Mouse (Mus musculus) lung, postnatal 0 days (tissue): ENCODE results near the gene Evl.

Experiments
- CTCF ChIP-seq: IDR thresholded peaks from 2 replicates; pipeline ENCODE4 v1.5.1; 2016; ENCODE audit warnings: antibody characterized with exemption, mild to moderate bottlenecking
- EP300 ChIP-seq: IDR thresholded peaks from 2 replicates; pipeline ENCODE4 v1.6.1; 2016; ENCODE audit warnings: antibody characterized with exemption, mild to moderate bottlenecking, control low read depth

DNA sequence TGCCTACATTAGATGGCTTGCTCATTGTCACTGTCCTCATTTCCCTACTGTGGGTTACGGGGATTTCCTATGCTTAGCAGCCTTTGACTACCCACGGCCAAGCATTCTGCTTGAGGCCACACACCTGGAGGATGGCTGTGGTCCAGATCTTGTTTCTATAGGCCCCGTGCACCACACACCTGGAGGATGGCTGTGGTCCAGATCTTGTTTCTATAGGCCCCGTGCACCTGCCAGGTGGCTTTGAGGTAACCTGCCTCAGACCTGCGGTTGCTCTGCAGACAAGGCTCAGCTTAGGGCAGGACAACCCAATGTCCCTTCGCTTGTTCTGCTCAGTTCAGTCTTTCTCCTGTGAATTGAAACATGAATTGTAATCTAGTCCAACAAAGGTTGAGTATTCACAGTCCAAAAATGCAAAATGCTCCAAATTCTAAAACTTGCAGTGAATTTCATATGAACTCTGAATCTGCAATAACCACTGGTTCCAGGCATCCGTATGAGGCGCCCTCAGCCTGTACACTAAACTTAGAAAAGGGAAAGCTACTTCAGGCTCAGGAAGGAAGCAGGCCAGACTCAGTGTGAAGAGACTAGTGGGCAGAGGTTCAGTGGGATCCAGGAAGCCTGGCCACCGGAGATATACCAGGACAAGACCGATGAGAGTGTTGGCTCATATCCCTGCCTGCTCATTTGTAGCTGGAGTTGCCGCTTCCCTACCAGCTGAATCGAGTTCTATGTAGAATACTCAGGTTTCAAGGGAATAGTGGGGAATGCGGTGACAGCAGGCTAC, 127.9 kb downstream of the Evl start:
- TF ChIP-seq CTCF (no peak), EP300 (no peak)
